Mouse (Mus musculus) limb, embryonic 14.5 days (tissue): ENCODE measurements around the gene Filip1l. TPM values are rescaled to one million over a fixed set of nuclear protein-coding genes. Genes with fewer than 3 reads are reported as not detected.

Experiments
- ATAC-seq: fragments of 200-750 bp; cut with Nextera tagmentation; 2 replicates; pipeline ENCODE4 v1.8.0; 2017; ENCODE audit warnings: low read depth, moderate number of reproducible peaks, moderate TSS enrichment; ENCODE audit not compliant: low FRiP score
- DNase-seq: peaks from one replicate; pipeline ENCODE4 v3.0.0-alpha.2; 2015; ENCODE audit warnings: low spot score
- H3K27ac ChIP-seq: fragments of 300-500 bp; sonication (generic); replicated peaks from 2 replicates; pipeline ENCODE4 v1.5.1; 2014; ENCODE audit warnings: low read depth, mild to moderate bottlenecking, low read length, moderate library complexity, mixed read lengths
- H3K27me3 ChIP-seq: fragments of 300-500 bp; sonication (generic); 2 replicates; pipeline ENCODE4 v1.6.1; 2014; ENCODE audit warnings: low read length, mixed read lengths; ENCODE audit not compliant: control insufficient read depth, insufficient read depth
- H3K36me3 ChIP-seq: fragments of 300-500 bp; sonication (generic); 2 replicates; pipeline ENCODE4 v1.6.1; 2014; ENCODE audit warnings: mild to moderate bottlenecking, low read length, moderate library complexity, mixed read lengths; ENCODE audit not compliant: control insufficient read depth, insufficient read depth
- H3K4me1 ChIP-seq: fragments of 300-500 bp; sonication (generic); 2 replicates; pipeline ENCODE4 v1.6.1; 2014; ENCODE audit warnings: antibody characterized with exemption, low read length, mixed read lengths; ENCODE audit not compliant: control insufficient read depth, insufficient read depth
- H3K4me2 ChIP-seq: fragments of 300-500 bp; sonication (generic); replicated peaks from 2 replicates; pipeline ENCODE4 v1.6.1; 2014; ENCODE audit warnings: low read depth, mild to moderate bottlenecking, low read length, moderate library complexity; ENCODE audit not compliant: severe bottlenecking
- H3K4me3 ChIP-seq: fragments of 300-500 bp; sonication (generic); replicated peaks from 2 replicates; pipeline ENCODE4 v1.5.1; 2014; ENCODE audit warnings: low read length
- H3K9ac ChIP-seq: fragments of 300-500 bp; sonication (generic); 2 replicates; pipeline ENCODE4 v1.6.1; 2014; ENCODE audit warnings: mild to moderate bottlenecking, low read depth, low read length, moderate library complexity; ENCODE audit not compliant: severe bottlenecking
- H3K9me3 ChIP-seq: fragments of 300-500 bp; sonication (generic); 2 replicates; pipeline ENCODE4 v1.6.1; 2016; ENCODE audit warnings: low read length; ENCODE audit not compliant: control insufficient read depth
- POLR2A ChIP-seq: fragments of 200-500 bp; IDR thresholded peaks from 2 replicates; pipeline ENCODE4 v1.8.0; 2012; ENCODE audit warnings: inconsistent platforms, mild to moderate bottlenecking, moderate library complexity, borderline replicate concordance; ENCODE audit not compliant: insufficient read depth, insufficient read length; ENCODE audit errors: extremely low read depth
- WGBS: fragments of 180-500 bp; shearing (Covaris S2); extraction: QIAGEN DNeasy Blood & Tissue Kit; methylation state at CpG from one replicate; pipeline ENCODE4 v1.1.7; 2014; 5-methylcytosine and 5-hydroxymethylcytosine counted together
- polyA plus RNA-seq, 2 experiments: library from polyadenylated mRNA; depleted of rRNA in 1 of 2; stranded (reverse) in 1 of 2; unstranded in 1 of 2; fragments of >200 nt; fragmentation: Nextera tagmentation in 1 of 2; extraction: Ambion mirVana in 1 of 2; gene quantifications; 2 replicates each; pipeline versions ENCODE4 v1.2.1 to v1.2.3; 2012 to 2014

Gene Filip1l
- polyA plus RNA-seq, 2 experiments = 30.3 to 43.9 TPM

- Histone ChIP-seq H3K4me3 (no peak overlapping the region), H3K9ac (no peak overlapping the region), H3K9me3 (no peaks in the 10 kb centered on the region), H3K27me3 (no peaks in the 10 kb centered on the region), H3K27ac (no peak overlapping the region), H3K4me1 (peaks cover 23% of the 10 kb centered on the region), H3K36me3 (no peaks in the 10 kb centered on the region), H3K4me2 (no peak overlapping the region)
- DNase-seq (no peak), ATAC-seq (peak; percentile 23; the same call in 1 of the 2 replicates)
- 51% methylated on average over 7 of the region's 7 CpGs for WGBS
- no peak for TF ChIP-seq POLR2A
Observed at GRCm38 (mm10) chr16:57326996-57327395, 25.9 kb upstream of the Filip1l start.

GRCm38 (mm10) chr16:57329028-57329427, 23.9 kb upstream of the Filip1l start:
- Histone ChIP-seq H3K27ac (peak overlapping the region; percentile 21; the same call in 1 of the 2 replicates), H3K36me3 (no peaks in the 10 kb centered on the region), H3K4me3 (no peak overlapping the region), H3K9me3 (no peaks in the 10 kb centered on the region), H3K27me3 (no peaks in the 10 kb centered on the region), H3K4me2 (no peak overlapping the region), H3K9ac (no peak overlapping the region), H3K4me1 (peaks cover 24% of the 10 kb centered on the region)
- TF ChIP-seq POLR2A = no peak
- DNase-seq (peak; percentile 64), ATAC-seq (peak; percentile 69)
- 47% methylated on average over 8 of the region's 8 CpGs for WGBS

- no peak for ATAC-seq
- no peak for DNase-seq
- Histone ChIP-seq H3K27ac (no peak overlapping the region), H3K27me3 (no peaks in the 10 kb centered on the region), H3K9me3 (no peaks in the 10 kb centered on the region), H3K9ac (no peak overlapping the region), H3K4me3 (no peak overlapping the region), H3K4me2 (no peak overlapping the region), H3K4me1 (peaks cover 24% of the 10 kb centered on the region), H3K36me3 (no peaks in the 10 kb centered on the region)
- 87% methylated on average over 2 of the region's 2 CpGs for WGBS
- no peak for TF ChIP-seq POLR2A
Observed at GRCm38 (mm10) chr16:57330111-57330510, 22.8 kb upstream of the Filip1l start.

GRCm38 (mm10) chr16:57332301-57332700, 20.6 kb upstream of the Filip1l start:
- Histone ChIP-seq H3K27ac (peak overlapping the region; percentile 28; the same call in 1 of the 2 replicates), H3K4me1 (peaks cover 31% of the 10 kb centered on the region), H3K9ac (no peak overlapping the region), H3K4me2 (no peak overlapping the region), H3K36me3 (no peaks in the 10 kb centered on the region), H3K9me3 (no peaks in the 10 kb centered on the region), H3K4me3 (no peak overlapping the region), H3K27me3 (no peaks in the 10 kb centered on the region)
- DNase-seq (peak; percentile 57), ATAC-seq (peak; percentile 8; the same call in 1 of the 2 replicates)
- 58% methylated on average over 7 of the region's 7 CpGs for WGBS
- no peak for TF ChIP-seq POLR2A

- no peak overlapping the region for H3K4me3 ChIP-seq
- peak overlapping the region; percentile 55; the same call in 1 of the 2 replicates for H3K27ac ChIP-seq
- H3K9me3 ChIP-seq = no peaks in the 10 kb centered on the region
- peaks cover 50% of the 10 kb centered on the region for H3K4me1 ChIP-seq
- no peak overlapping the region for H3K9ac ChIP-seq
- no peaks in the 10 kb centered on the region for H3K36me3 ChIP-seq
- H3K4me2 ChIP-seq = peak overlapping the region; percentile 3; the same call in 1 of the 2 replicates
- no peak for TF ChIP-seq POLR2A
- DNase-seq (no peak), ATAC-seq (no peak)
- H3K27me3 ChIP-seq = no peaks in the 10 kb centered on the region
- 30% methylated on average over 11 of the region's 11 CpGs for WGBS
Observed at GRCm38 (mm10) chr16:57336770-57337423, 16.0 kb upstream of the Filip1l start.
